Mouse (Mus musculus) ovary, postnatal 36 days (tissue): ENCODE measurements at regions not wholly inside any gene's neighbourhood (a gene's known extent, or its start where the extent isn't known, plus 50 kb on each side); places are given as distances from the start of the nearest gene placed in this dataset.

ENCODE experiments used
- DNase-seq: peaks from one replicate; pipeline ENCODE4 v3.0.0; 2022; ENCODE audit warnings: low spot score, mixed read lengths

DNA sequence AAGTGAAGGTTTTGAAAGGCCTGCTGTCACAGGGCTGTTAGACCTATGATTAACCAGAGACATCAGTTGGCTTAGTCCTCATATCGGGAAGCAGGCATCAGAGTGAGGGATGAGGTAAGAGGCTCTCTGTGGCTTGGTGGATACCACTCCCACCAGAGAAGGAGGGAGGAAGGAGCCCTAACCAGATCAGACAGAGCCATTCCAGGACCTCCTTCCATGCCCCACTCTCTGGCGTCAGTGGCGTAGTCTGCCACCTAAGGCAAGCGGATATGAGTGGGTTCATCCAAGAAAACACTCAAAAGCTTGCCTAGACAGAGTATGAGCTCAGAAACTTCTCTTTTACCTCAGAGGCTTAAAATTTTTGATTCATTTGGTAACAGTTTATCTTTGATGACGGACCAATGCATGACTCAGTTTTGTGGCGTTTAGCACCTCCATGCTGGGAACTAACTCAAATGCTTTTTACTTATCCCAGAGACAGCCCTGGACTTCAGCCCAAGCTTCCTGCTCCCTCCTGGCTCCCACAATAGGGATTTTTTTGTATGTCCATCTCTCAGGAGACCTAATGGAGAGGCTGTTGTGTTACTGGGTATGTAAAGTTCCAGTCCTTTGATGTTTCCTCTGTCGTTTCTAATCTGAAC lies 367.5 kb upstream of the Rasgrp1 start:
- DNase-seq = no peak

GRCm38 (mm10) chr2:117724066-117724465 lies 381.3 kb upstream of the Rasgrp1 start:
- no peak for DNase-seq

- no peak for DNase-seq
Measured at GRCm38 (mm10) chr2:117731253-117731652, 380.4 kb upstream of the Thbs1 start.

- no peak for DNase-seq
Measured at GRCm38 (mm10) chr2:117742413-117742812, 369.3 kb upstream of the Thbs1 start.

GRCm38 (mm10) chr2:117743901-117744300 lies 367.8 kb upstream of the Thbs1 start:
- DNase-seq = no peak

DNA sequence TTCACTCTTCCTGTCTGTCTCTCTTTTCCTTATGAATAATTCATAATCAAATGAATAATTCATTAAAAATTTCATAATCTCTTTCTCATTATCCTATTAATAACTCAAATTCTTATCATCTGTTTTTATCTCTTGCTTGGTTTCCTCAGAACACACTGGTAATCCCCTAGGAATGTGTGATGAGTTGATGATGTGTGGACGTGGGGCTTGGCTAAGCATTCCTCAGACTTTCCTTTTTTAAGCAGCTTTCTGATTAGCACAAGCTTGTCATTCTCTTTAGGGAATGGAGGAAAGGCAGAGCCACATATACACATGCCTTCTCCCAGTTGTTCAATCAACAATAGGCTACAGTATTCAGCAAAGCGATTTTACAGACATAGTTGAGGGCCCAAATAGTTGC lies 365.9 kb upstream of the Thbs1 start:
- DNase-seq = no peak

- no peak for DNase-seq
Measured at GRCm38 (mm10) chr2:117747136-117747535, 364.5 kb upstream of the Thbs1 start.

DNA sequence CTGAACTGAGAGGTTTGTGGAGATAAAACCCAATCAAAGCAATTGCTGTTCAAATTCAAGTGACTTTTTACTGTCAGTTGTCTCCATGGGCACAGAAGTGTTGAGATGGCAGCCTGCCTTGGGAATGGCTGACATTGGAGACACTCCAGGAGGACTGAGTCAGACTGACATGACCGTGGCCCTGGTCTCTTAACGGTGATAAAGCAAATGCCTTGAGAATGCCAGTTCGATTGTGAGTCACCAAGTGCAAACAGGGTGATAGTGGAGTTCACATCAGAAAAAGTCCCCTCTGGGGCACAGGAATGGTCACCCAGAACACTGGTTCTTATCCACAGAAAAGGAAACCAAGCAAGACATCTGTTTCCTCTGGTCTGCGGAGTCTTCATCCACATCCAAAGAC lies 362.8 kb upstream of the Thbs1 start:
- DNase-seq = peak; percentile 66

DNA sequence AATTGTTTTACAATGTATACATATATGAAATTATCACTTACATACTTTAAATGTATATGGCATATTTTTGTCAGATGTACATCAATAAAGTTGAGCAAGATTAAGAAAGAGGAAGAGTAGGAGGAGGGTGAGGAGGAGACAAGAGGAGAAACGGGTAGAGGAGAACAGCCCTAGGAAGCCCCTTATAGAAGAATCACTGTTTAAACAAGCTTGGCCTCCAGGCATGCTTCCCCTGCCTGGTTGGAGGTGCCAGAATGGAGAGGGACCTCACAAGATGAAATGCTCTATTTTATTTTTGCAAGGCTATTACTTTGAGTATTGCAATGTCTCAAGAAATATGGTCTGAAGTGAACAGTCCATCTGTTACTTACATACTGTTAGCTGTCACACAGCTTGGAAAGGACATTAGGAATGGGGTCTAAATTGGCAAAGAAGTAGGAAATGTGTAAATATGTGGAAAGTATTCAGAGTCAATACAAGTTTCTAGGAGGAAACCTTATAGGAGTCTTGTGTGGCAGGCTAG lies 352.1 kb upstream of the Thbs1 start:
- no peak for DNase-seq

DNA sequence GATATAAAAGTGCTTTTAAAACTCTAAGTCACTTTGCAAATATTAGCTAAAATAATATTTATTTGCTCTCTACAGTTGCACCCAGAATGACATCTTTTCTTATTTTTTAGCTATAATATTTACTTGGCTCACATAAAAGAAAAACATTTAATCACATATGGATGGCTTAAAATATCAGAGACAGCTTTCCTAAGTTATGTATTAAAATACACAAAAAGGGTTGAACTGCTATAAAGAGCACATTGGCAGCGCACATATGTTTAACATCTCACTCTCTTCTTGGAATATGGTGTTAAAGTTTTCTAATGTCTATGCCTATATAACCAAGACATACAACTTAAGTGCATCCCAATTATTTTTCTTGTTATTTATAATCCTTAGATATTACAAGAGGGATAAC lies 348.0 kb upstream of the Thbs1 start:
- DNase-seq = no peak

DNA sequence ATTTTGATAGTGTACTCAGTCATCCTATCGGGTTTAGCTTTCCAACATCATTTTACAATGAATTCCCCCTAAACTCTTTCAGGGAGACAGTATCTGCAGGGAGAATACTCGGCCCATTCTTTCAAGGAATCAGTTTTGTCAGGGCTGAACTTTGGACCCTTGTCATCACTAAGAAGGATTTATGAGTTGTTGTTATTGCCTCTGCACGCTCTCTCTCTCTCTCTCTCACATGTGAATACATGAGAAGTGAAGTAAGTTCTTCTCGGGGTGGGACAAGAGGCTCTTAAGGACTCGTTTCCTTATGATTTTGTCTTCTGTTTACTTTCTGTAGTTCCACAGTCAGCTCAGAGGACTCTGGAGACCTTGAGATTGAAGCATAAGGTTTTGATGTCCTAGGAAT lies 346.1 kb upstream of the Thbs1 start:
- DNase-seq = no peak

- DNase-seq = no peak
Measured at GRCm38 (mm10) chr2:117766450-117766849, 345.2 kb upstream of the Thbs1 start.

DNA sequence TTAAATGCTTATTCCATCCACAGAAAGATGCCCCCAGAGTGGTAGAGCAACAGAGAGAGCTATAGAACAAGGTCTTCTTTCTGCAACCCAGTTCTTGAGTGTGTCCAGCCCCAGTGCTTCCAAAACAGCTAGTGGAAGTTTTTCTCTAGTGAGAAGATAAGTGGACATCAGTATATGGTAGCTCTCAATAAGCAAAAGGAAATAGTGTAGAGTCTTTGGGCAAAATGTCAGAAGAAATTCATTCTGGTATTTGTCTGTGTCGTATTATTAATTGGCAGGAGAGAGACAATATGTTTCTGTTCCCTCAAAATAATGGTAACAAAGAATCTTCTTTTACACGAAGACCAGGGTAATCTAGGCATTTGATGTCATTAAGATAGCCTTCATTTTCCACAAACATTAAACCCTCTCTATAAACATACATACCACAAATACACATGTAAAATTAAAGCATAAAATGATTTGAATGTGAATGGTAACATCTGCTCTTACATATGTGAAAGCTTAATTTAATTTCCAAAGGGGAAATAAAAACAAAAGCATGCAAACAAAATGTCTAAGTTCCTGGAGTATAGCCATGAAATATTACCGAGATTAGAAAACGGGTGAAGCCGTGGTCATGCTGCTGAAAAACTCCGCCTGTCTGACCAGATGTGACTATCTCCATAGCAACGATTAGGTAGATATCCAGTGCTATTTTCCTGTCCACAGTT lies 342.1 kb upstream of the Thbs1 start:
- no peak for DNase-seq

DNA sequence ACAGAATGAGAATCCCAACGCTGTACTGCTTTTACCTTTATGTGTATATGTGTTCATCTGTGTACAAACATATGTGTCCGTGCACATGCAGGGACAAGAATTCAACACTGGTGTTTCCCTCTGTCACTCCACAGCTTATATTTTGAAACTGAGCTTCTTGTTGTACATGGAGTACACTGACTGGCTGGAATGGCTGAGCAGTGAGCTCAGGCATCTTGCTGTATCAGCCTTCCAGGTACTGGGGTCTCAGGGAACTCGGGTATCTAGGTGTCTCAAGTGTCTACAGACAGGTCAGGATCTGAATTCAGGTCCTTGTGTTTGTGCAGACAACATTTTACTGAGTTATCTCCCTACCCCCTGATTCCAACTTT lies 341.6 kb upstream of the Thbs1 start:
- no peak for DNase-seq

GRCm38 (mm10) chr2:117780287-117780686 lies 331.4 kb upstream of the Thbs1 start:
- DNase-seq = peak; percentile 27

DNA sequence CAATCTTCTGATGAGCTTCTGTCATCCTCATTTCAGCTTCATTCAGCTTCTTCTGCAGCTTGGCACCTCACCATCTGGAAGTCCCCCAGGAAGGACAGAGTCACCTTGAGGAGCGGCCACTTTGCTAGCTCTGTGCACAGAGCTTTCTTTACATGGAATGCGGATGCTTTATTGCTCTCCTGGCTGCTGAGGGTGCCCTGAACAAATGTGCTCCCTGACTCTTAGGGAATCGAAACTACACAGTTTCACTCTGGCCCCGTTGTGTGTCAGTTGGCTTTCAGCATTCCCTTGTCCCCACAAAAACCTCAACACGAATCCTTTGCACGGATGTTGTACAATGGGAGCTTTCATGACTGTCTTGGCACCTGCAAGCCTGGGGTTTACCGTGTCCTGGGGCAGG lies 330.9 kb upstream of the Thbs1 start:
- DNase-seq = no peak

- no peak for DNase-seq
Measured at GRCm38 (mm10) chr2:117787321-117787720, 324.4 kb upstream of the Thbs1 start.

- DNase-seq = no peak
Measured at GRCm38 (mm10) chr2:117794285-117794684, 317.4 kb upstream of the Thbs1 start.

DNA sequence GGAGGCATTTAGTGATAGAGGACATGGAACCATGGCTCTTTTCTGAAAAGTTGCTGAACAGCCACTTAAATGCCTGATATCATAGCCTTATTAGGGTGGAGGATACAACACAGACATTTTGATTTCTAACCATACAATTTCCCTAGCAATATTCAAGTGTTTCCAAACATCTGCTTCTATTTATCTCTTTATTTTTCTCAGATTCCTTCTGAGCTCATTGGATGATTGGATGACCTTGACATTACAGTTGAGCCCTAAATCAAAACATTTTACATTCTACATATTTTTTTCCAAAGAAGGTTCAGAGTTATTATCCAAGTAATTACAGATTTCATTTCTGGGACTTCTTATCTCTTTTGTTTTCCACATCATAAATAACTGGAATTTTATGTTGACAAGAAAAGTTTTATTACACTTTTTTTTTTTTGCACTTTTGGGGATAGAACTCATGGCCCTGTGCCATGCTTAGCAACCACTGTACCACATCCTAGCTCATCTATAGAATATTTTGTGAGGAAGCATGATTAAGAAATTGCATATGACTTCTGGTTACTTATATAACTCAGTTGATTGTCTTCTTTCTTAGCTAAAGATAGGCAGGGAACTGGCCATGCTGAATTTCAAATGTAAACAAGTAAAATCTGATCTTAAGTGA lies 309.6 kb upstream of the Thbs1 start:
- DNase-seq = no peak

DNA sequence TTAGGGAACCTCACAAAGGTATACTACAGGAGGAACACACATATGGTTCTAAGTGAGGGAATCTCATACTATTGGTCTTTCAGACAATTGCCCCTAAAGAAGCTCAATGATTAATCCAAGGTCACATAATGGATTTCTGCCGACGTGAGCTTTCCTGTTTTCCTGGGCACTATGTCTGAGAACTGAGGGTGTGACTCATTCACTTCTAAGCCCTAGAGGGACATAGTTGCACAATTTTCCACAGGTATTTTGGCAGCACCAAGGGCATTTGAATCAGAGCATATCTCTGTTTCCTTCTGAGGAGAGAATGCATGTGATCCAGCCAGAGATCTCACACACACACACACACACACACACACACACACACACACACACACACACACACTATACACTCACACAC lies 309.0 kb upstream of the Thbs1 start:
- no peak for DNase-seq

GRCm38 (mm10) chr2:117804686-117805085 lies 307.0 kb upstream of the Thbs1 start:
- DNase-seq = no peak

- DNase-seq = no peak
Measured at GRCm38 (mm10) chr2:117807121-117807520, 304.6 kb upstream of the Thbs1 start.

- DNase-seq = no peak
Measured at GRCm38 (mm10) chr2:117811506-117811905, 300.2 kb upstream of the Thbs1 start.
